Mouse (Mus musculus) left cerebral cortex, postnatal 36 days (tissue): ENCODE results near the gene Gpatch8. TPM values are rescaled to one million over a fixed set of nuclear protein-coding genes. Genes with fewer than 3 reads are reported as not detected.

Source experiments
- DNase-seq, 2 experiments: peaks; one replicate each; pipeline ENCODE4 v3.0.0; 2021 to 2022; ENCODE audit warnings: low spot score in 2 of 2, mixed read lengths in 1 of 2
- intact Hi-C: fragments of 180-260 bp; cut with DNase I; formaldehyde crosslinking; loops from one replicate; pipeline ENCODE4 v1.15.1; 2025
- total RNA-seq, 2 experiments: library from RNA; stranded (reverse); gene quantifications; 2 replicates each; pipeline ENCODE4 v1.2.3; 2021

Gene Gpatch8
- total RNA-seq, 2 experiments from 2014 or later, result 46.0 to 65.5 TPM

GRCm38 (mm10) chr11:102465713-102466436 lies 90.3 kb downstream of the Gpatch8 start:
- DNase-seq, result peak; percentile 60 to 72
- intact Hi-C loops, result no loop called here

- intact Hi-C loops, result no loop called here
- no peak for DNase-seq
Measured at GRCm38 (mm10) chr11:102464901-102465300, 91.3 kb downstream of the Gpatch8 start.

- DNase-seq, result no peak
- intact Hi-C loops, result no loop called here
Measured at GRCm38 (mm10) chr11:102461764-102462163, 94.4 kb downstream of the Gpatch8 start.

GRCm38 (mm10) chr11:102460541-102460940 lies 95.7 kb downstream of the Gpatch8 start:
- no peak for DNase-seq
- intact Hi-C loops, result no loop called here

GRCm38 (mm10) chr11:102455740-102456396 lies 100.3 kb downstream of the Gpatch8 start:
- DNase-seq, result peak; percentile 32 to 49
- intact Hi-C loops, result no loop called here

- DNase-seq, result no peak
- intact Hi-C loops, result no loop called here
Measured at GRCm38 (mm10) chr11:102453131-102453530, 103.1 kb downstream of the Gpatch8 start.

GRCm38 (mm10) chr11:102449043-102450008 lies 106.9 kb downstream of the Gpatch8 start:
- intact Hi-C loops, result no loop called here

GRCm38 (mm10) chr11:102448327-102448726 lies 107.9 kb downstream of the Gpatch8 start:
- intact Hi-C loops, result no loop called here
- DNase-seq, result peak; percentile 49 to 59

More at GRCm38 (mm10) chr11:102449043-102450008, 106.9 kb downstream of the Gpatch8 start:
- no peak for DNase-seq

- intact Hi-C loops, result no loop called here
- peak; percentile 79 to 85 for DNase-seq
Measured at GRCm38 (mm10) chr11:102447497-102447896, 108.7 kb downstream of the Gpatch8 start, which contains the start of gene Fam171a2. TSS of gene Fam171a2 (minus strand) at chr11:102447682.

GRCm38 (mm10) chr11:102446581-102447461 lies 109.4 kb downstream of the Gpatch8 start:
- intact Hi-C loops, result no loop called here
- peak in 1 of 2 experiments; percentile 50 for DNase-seq

GRCm38 (mm10) chr11:102445891-102446361 lies 110.3 kb downstream of the Gpatch8 start:
- peak in 1 of 2 experiments; percentile 56 for DNase-seq
- intact Hi-C loops, result no loop called here

- intact Hi-C loops, result no loop called here
Measured at GRCm38 (mm10) chr11:102445264-102445890, 110.8 kb downstream of the Gpatch8 start.

GRCm38 (mm10) chr11:102444781-102445180 lies 111.4 kb downstream of the Gpatch8 start:
- DNase-seq, result no peak
- intact Hi-C loops, result no loop called here

More at GRCm38 (mm10) chr11:102445264-102445890, 110.8 kb downstream of the Gpatch8 start:
- DNase-seq, result peak; percentile 48 to 49

GRCm38 (mm10) chr11:102444321-102444720 lies 111.9 kb downstream of the Gpatch8 start:
- intact Hi-C loops, result no loop called here
- no peak for DNase-seq

GRCm38 (mm10) chr11:102443740-102444139 lies 112.5 kb downstream of the Gpatch8 start:
- intact Hi-C loops, result no loop called here
- DNase-seq, result no peak

- intact Hi-C loops, result no loop called here
- DNase-seq, result no peak
Measured at GRCm38 (mm10) chr11:102442089-102442488, 114.1 kb downstream of the Gpatch8 start.

GRCm38 (mm10) chr11:102441434-102441833 lies 114.8 kb downstream of the Gpatch8 start:
- no peak for DNase-seq
- intact Hi-C loops, result no loop called here

GRCm38 (mm10) chr11:102440255-102440654 lies 115.9 kb downstream of the Gpatch8 start:
- no peak for DNase-seq
- intact Hi-C loops, result no loop called here
